Mouse (Mus musculus): ENCODE measurements around the gene Ednrb.

- TF ChIP-seq EP300 (IDR thresholded peaks at IDR 0.05) (no peak), CTCF (IDR thresholded peaks at IDR 0.05) (no peak)
Measured at GRCm38 (mm10) chr14:103778009-103778431, 66.2 kb downstream of the Ednrb start.

Measured in lung, postnatal 0 days (tissue).